Mouse (Mus musculus) cortical plate, adult 2 months (tissue): Measurements from ENCODE around the gene Nudt21.

Experiments
- CTCF ChIP-seq: fragments of 200-500 bp; IDR thresholded peaks from 2 replicates; pipeline ENCODE4 v1.5.1; 2011; ENCODE audit warnings: mild to moderate bottlenecking, control low read depth, low read length; ENCODE audit not compliant: insufficient read depth; ENCODE audit errors: extremely low read depth
- POLR2A ChIP-seq: fragments of 200-500 bp; IDR thresholded peaks from 2 replicates; pipeline ENCODE4 v1.6.1; 2011; ENCODE audit warnings: mild to moderate bottlenecking, low read length, control low read depth; ENCODE audit not compliant: insufficient read depth; ENCODE audit errors: extremely low read depth

GRCm38 (mm10) chr8:93969626-93970340 lies 67.0 kb downstream of the Nudt21 start:
- no peak for TF ChIP-seq CTCF
- no peak for TF ChIP-seq POLR2A
